Mouse (Mus musculus) T-helper 2 cell (primary cell): ENCODE data around the gene Acvr1.

ENCODE experiments used
- in situ Hi-C: fragments of 300-600 bp; cut with MboI, MseI; formaldehyde crosslinking; loops from one replicate; pipeline ENCODE4 v1.15.1; 2025; ENCODE audit warnings: high pct_unique_total_duplicates

Gene Acvr1

DNA sequence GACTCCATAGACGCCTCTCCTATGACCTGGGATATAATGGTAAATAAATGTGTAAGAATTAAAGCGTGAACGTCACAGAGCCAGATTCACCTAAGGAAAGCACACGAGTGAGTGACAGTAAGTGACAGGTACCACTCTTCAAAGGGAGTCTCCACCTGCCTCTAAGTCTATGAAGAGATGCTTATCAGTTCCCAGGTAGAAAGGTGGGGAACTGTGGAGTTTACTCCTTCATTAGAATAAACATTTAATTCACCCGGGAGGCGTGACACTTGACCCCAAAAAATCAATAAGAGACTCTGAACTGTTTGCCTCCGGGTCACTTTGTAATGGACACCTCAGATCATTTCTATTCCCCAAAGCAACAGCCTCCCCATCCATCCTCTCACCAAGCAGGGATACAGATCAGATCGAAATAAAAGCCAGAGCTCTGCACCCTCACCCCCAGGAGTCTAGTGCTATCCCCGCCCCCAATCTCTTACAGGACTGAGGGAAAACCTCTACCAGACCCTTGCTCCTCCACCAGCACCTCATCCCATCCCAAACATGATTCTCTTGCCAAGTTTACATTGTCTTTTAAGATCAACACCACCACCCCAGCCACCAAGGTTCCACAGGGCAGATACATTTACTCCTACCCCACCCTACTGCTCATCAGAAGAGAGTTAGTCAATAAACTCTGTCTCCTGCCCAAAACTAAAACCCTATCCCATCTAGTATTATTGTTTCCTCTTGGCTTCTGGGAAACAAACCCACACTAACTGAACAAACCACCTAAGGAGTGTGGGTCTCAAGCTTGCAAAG is 9.7 kb downstream of the Acvr1 start:
- in situ Hi-C loops = loop anchor here (10.0 kb wide), 1 partner anchor 1372 kb away; no protein-coding TSS in a partner anchor

- in situ Hi-C loops = loop anchor here (10.0 kb wide), 1 partner anchor 1367 kb away; no protein-coding TSS in a partner anchor
These were observed 14.7 kb downstream of the Acvr1 start for GRCm38 (mm10) chr2:58552296-58552695.

DNA sequence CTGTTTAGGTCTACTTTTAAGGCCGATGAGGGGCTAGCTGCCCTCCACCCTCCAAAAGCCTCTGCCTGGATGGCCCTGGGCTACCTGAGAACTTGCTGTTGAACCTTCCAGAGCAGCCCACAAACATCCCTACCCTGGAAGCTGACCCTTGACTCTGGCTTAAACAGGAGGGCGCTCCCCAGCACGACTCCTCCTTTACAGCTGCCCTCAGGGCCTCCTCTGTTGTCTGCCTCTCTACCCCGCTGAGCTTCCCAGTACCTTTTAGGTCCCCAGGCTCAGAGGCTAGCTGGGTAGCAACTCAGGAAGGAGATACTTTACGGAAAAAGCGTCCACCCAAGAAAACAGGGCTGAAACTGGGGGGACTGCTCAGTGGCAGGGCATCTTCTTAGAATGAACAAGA is 15.1 kb downstream of the Acvr1 start:
- in situ Hi-C loops = loop anchor here (10.0 kb wide), 1 partner anchor 1367 kb away; no protein-coding TSS in a partner anchor

- in situ Hi-C loops = loop anchor here (10.0 kb wide), 1 partner anchor 1366 kb away; no protein-coding TSS in a partner anchor
These were observed 16.5 kb downstream of the Acvr1 start for GRCm38 (mm10) chr2:58550488-58550887.

DNA sequence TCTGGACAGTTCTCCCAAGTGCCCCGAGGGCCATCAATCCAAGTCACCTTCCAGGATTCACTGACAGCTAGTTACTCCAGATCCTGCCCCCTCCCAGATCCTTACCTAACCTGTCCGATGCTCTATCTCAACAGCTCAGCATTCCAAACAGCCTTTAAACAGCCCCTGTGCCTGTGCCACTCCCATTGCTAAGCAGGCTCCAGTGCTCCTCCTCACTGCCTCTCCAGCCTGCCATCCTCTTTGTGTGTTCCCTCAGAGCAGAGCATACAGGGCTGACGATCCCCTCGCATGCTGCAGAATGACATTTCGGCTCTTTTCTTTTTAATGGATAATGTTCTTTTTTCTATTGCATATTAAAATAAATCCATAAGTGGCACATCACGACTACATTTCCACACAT is 17.0 kb downstream of the Acvr1 start:
- in situ Hi-C loops = loop anchor here (10.0 kb wide), 1 partner anchor 1365 kb away; no protein-coding TSS in a partner anchor

DNA sequence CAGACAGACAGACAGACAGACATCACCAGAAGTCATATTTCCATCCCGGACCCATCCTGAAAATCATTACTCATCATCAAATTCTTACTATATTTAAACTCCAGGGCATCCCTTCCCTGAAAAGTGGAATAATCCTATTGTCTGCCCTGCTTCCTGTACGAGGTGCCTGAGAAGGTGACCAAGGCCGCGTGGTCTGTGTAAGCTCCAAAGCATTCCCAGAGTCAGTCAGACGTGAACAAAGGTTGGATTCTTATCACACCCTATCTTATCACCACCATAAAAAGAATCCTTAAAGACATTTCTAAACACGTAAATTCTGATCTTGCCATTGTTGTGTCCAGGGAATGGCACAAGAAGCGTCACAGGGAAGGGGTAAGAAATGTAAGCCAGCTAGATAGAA is 18.0 kb downstream of the Acvr1 start:
- in situ Hi-C loops = no loop called here

DNA sequence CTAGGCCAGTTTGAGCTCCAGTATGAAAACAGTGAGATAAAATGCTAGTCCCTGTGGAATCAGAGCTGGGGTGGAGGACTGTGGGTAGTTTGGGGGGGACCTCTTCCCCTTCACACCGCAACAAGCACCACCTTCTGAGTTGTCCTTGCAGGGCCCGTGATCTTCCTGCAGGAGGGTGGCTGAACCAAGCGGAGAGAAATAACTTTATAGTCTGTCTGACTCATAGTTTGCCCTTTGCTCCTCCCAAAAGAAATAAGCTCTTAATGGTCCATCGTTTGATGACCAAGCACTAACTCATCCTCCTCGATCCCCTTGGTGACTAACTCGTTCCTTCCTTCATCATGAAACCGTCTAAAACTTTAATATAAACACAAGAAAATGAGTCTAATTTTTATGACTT is 20.7 kb downstream of the Acvr1 start:
- in situ Hi-C loops = no loop called here

GRCm38 (mm10) chr2:58544368-58544767 is 22.6 kb downstream of the Acvr1 start:
- in situ Hi-C loops = no loop called here

GRCm38 (mm10) chr2:58543252-58543651 is 23.7 kb downstream of the Acvr1 start:
- in situ Hi-C loops = no loop called here

DNA sequence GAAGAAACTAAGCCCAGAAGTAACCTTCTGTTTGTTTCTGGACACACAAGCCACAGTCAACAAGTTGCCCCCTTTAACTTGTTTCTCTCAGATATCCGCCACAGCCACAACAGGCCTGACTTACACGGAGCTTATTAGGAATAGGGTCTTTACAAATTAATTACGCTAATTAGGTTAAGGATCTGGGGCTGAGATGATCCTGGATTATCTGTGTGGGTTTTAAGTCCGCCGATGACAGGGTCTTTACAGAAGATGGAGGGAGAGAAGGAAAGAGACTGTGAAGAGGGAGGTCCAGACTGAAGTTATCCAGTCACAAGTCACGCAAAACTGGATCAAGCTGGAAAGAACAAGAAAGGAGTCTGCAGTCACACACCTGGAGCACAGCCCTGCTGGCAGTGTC is 28.8 kb downstream of the Acvr1 start:
- in situ Hi-C loops = no loop called here

GRCm38 (mm10) chr2:58536796-58537195 is 30.2 kb downstream of the Acvr1 start:
- in situ Hi-C loops = no loop called here

DNA sequence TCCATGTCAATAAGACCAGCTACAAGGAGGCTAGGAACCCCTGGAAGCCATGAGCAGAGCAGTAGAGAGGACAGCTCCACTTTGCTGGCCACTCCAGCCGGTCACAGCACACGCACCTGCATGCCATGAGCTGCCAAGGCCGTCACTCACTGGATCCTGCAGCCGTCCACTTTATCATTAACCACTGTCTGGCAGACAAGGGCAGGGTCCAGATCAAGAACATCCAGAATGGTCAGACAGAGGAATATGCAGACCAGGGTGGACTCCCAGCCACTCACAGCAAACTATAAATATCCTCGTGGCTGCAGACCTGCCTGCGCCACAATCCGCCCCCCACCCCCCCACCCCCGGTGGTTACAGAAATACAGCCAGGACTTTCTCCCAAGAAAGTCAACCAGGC is 31.7 kb downstream of the Acvr1 start:
- in situ Hi-C loops = no loop called here

GRCm38 (mm10) chr2:58534379-58534778 is 32.6 kb downstream of the Acvr1 start:
- in situ Hi-C loops = no loop called here

GRCm38 (mm10) chr2:58533521-58534001 is 33.4 kb downstream of the Acvr1 start:
- in situ Hi-C loops = no loop called here

DNA sequence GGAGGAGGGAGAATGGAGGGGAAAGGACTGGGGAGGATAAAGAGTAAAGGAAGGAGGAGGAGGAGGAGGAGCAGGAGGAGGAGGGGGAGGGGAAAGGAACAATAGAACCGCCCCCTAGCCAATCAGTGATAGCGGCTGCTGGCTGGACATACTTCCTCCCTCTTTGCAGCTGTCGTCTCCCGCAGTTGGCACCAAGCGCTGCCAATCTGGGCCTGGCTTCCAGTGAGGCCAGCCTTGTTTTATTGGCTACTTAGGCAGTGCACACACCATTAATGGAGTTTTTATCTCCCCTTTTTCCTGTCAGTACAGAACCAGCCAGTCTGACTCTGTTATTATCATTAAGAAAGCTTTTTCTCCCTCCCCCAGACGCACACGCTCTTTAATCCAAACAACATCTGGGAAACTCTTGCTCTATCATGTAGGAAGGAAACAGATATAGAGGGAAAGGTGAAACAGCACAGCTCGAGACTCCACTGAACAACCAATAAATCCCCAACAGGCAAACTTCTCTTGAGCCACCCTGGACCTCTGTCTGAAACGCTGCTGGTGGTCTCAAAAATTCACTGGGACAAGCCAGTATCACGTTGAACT is 34.6 kb downstream of the Acvr1 start:
- in situ Hi-C loops = no loop called here

- in situ Hi-C loops = no loop called here
These were observed 36.4 kb downstream of the Acvr1 start for GRCm38 (mm10) chr2:58530521-58530920.

DNA sequence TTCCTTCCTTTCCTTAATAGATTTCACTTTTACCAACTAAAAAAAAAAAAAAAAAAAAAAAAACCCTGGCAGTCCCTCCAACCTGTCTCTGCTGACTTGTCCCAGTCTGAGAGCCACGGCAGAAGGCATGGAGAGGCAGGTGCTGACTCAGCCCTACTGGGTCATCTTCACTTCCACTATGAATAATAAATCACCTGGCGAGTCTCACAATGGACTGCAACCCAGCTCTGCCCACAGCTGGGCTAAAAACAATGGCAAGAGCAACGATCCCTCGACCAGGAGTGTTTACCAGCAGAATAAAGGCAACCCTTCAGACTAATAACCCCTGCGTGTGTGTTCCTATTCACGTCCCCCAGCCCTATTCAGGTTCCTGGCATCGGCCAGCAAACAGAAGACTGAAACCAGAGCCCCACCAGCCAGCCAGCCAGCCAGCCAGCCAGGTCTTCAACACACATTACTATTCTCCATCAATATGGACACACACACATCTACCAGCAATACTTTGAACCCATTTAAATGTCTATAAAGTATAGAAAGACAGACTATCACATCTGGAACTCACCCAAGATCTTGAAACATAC is 37.0 kb downstream of the Acvr1 start:
- in situ Hi-C loops = no loop called here

DNA sequence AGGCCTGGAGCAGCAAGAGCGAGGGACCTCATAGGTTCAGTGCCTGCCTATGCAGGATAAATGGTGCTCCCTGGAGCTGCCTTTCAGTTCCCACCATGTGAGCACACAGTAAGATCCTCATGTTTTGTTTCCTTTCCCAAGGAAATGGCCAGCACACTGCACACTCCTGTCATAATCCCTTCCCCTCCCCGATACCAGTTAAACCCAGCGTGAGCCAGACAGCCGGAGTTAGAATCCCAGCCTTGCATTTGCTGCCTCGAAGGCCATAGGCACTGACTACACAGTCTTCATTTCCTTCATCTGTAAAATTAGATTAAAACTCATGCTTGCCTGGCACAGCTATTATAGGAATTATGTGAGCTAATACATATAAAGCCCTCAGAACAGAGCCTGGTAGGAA is 37.6 kb downstream of the Acvr1 start:
- in situ Hi-C loops = no loop called here

DNA sequence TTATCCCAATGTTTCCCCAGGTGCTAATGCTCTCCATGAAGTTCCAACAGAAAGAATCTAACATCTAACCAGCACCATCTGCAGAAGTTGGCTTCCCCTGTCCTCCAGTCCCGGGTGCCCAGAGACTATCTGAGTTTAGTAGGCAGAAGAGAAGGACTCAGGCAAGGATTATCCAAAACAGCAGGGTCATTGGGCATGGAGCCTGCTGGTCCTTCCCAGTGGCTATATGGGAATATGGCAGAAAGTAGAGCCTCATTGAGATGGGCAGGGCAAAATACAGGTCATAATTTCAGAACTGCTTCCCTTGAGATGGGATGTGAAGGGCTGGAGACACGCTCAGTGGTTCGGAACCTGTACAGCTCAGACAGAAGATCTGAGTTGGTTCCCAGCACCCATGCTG is 39.2 kb downstream of the Acvr1 start:
- in situ Hi-C loops = no loop called here

DNA sequence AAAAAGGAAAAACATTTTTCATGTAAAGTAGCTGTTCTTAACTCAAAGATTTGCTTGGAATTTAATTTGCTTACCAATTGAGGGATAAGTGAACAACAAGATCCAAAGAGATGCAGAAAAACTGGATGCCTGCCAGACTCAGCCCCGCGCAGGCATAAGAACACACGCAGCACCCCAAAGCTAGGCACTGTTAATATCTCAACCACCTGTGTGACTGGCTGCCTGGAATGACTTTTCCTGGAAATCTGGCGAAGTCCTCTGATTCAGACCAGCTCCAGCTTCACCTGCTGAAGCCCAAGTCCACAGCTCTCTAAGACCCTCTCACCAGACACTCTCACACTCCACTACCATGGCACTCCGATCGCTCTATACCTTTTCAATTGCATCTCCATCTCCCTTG is 42.6 kb downstream of the Acvr1 start:
- in situ Hi-C loops = no loop called here

DNA sequence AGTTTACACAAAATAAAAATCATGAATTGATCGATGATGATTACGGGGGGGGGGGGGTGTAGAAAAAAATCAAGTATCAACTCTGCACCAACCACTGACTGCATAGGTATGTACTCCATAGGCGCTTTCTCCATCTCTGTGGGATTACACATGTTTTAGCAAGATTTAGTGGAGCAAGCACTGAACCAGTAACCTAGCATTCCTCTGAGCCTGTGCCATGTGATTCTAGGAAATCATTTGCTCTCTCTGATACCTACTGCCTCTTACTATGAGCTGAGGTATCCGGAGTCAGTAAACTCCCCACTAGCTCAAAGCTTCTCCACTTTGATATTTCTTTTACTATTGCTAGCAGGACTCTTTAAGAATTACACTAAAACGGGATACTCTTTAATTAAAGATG is 43.1 kb downstream of the Acvr1 start:
- in situ Hi-C loops = no loop called here

- in situ Hi-C loops = no loop called here
These were observed 43.9 kb downstream of the Acvr1 start for GRCm38 (mm10) chr2:58523097-58523496.

DNA sequence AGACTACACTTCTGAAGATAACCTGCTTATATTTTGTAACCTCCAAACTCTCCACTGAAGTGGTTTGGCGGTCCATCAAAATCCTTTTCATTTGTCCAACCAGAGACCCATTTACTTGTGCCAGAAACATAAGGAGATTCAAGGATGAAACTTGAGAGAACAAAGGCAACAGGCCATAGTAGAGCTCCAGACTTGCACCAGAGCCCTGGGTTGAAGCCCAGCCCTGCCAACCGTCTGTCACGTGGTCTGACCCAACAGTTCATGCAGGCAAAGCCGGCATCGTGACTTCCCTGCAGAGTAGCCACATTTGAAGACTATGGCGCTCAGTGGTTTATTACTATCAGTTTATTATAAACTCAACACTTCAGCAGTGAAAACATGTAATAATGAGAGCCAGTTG is 45.3 kb downstream of the Acvr1 start:
- in situ Hi-C loops = no loop called here
